ENCODE assay signal across 12 mouse cellular contexts in the genomic region with DNA sequence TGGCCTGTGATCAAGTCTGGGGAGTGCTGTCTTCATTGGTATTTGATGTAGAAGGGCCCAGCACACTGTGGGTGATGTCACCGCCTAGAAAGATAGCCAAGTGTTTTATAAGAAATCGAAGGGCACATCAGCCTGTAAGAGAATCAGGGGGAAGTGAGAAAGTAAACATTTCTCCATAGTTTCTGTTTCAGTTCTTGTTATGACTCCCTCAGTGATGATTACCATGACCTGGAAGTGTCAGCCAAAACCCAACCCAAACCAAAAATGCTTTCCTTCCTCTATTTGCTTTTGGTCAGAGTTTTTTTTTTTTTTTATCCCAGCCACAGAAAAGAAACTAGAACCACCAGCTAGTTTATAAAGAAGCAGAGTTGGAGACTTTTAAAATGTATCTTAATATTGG.
DNase-seq lines count a peak whose midpoint lies in the region; TF ChIP-seq lines count a peak whose summit lies in the region.
"Had no signal": no experiment of that assay in that cellular context is flagged by ENCODE, and none has a peak within 500 bp of the region (broad histone marks: within the 10 kb centered on the region; RNA-seq: fewer than 3 reads in every experiment).

No protein-coding gene starts in this region.

- intact Hi-C loops in gastrocnemius, adult 2 months (cut with DNase I) = no loop called here
- intact Hi-C loops in gastrocnemius, postnatal 14 days (cut with DNase I; ENCODE audit: low total_unique reads) = no loop called here

- no peak overlapping the region for H3K4me3 ChIP-seq in gastrocnemius, adult 2 months
- H3K4me3 ChIP-seq: hindbrain, embryonic 15.5 days had no signal

- peak overlapping the region; percentile 46 for H3K27ac ChIP-seq in gastrocnemius, adult 2 months
- H3K27ac ChIP-seq: hindbrain, embryonic 15.5 days had no signal

- DNase-seq in gastrocnemius, adult 2 months = peak; percentile 14
- no peak for DNase-seq in gastrocnemius, postnatal 14 days
- DNase-seq in spleen, postnatal 36 days (ENCODE audit: low spot score in 2 of 2) = peak; percentile 6 to 39
- DNase-seq in spleen, adult 18-20 months = no peak
- peak; percentile 15 to 42 for DNase-seq in kidney, postnatal 36 days
- DNase-seq in skeletal muscle tissue, adult 2 months (ENCODE audit: low read depth, low spot score) = peak; percentile 69
- DNase-seq in urinary bladder, postnatal 25 days (ENCODE audit: low spot score) = no peak
- no peak for DNase-seq in spleen, postnatal 10 days (ENCODE audit: low spot score in 2 of 2)
- DNase-seq: liver, postnatal 0 days; right cerebral cortex, adult 18-20 months; thymus, adult 2 months had no signal

- no peak for TF ChIP-seq CTCF in gastrocnemius, adult 2 months (IDR thresholded peaks at IDR 0.05)

Comparison
In these comparisons a context has a peak if more than half of its experiments do, and no peak if none do; other contexts are left out.
1. DNase-seq: peak in gastrocnemius, adult 2 months (single experiment), spleen, postnatal 36 days (2 of 2), kidney, postnatal 36 days (2 of 2) and skeletal muscle tissue, adult 2 months (single experiment); none in gastrocnemius, postnatal 14 days (single experiment), spleen, adult 18-20 months (0 of 2), urinary bladder, postnatal 25 days (single experiment) and spleen, postnatal 10 days (0 of 2).